ENCODE assay signal across 8 mouse cellular contexts in genomic region chr19:12002791-12003190, GRCm38 (mm10). TPM values are rescaled to one million over a fixed set of nuclear protein-coding genes. Genes with fewer than 3 reads are reported as not detected.
A peak's percentile ranks its signal among the peaks of the same experiment; 100 is the strongest.
DNase-seq lines count a peak whose midpoint lies in the region; ATAC-seq and TF ChIP-seq lines count a peak whose summit lies in the region.

No protein-coding gene starts in this region.

- H3K4me3 ChIP-seq in intestine, embryonic 14.5 days (ENCODE audit: low read depth, low read length) = peak overlapping the region; percentile 13; the same call in 1 of the 2 replicates
- no peak overlapping the region for H3K4me3 ChIP-seq in intestine, postnatal 0 days (ENCODE audit: low read depth, low read length)
- 0 out of 2 replicates have a peak overlapping the region, but pooled peaks have one; percentile 5 for H3K4me3 ChIP-seq in embryonic facial prominence, embryonic 11.5 days (ENCODE audit: low read depth, low read length)
- 0 out of 2 replicates have a peak overlapping the region, but pooled peaks have one; percentile 12 for H3K4me3 ChIP-seq in hindbrain, embryonic 12.5 days
- peak overlapping the region; percentile 12 for H3K4me3 ChIP-seq in midbrain, embryonic 13.5 days (replicated peaks)

- 54% methylated on average over 14 of the region's 14 CpGs for WGBS in intestine, embryonic 14.5 days
- WGBS in intestine, postnatal 0 days = 55% methylated on average over 14 of the region's 14 CpGs
- WGBS in embryonic facial prominence, embryonic 11.5 days = 48% methylated on average over 14 of the region's 14 CpGs
- 64% methylated on average over 14 of the region's 14 CpGs for WGBS in hindbrain, embryonic 12.5 days
- WGBS in midbrain, embryonic 13.5 days = 55% methylated on average over 14 of the region's 14 CpGs

- H3K9ac ChIP-seq in intestine, embryonic 14.5 days (ENCODE audit: low read length) = no peak overlapping the region
- H3K9ac ChIP-seq in intestine, postnatal 0 days (ENCODE audit: low read depth, low read length) = no peak overlapping the region
- no peak overlapping the region for H3K9ac ChIP-seq in embryonic facial prominence, embryonic 11.5 days (replicated peaks; ENCODE audit: low read length)
- no peak overlapping the region for H3K9ac ChIP-seq in hindbrain, embryonic 12.5 days
- no peak overlapping the region for H3K9ac ChIP-seq in midbrain, embryonic 13.5 days (replicated peaks)

- no peak for TF ChIP-seq CTCF in intestine, postnatal 0 days (IDR thresholded peaks at IDR 0.05; ENCODE audit: low read depth)

- intact Hi-C loops in left cerebral cortex, postnatal 4 days (cut with DNase I) = loop anchor here (10.0 kb wide), 1 partner anchor 792 kb away; the partner anchor contains the start of genes Lpxn and Zfp91

- peaks cover 8% of the 10 kb centered on the region for H3K4me1 ChIP-seq in intestine, embryonic 14.5 days (replicated peaks; ENCODE audit: control insufficient read depth, insufficient read depth, low read length)
- H3K4me1 ChIP-seq in intestine, postnatal 0 days (replicated peaks; ENCODE audit: control insufficient read depth, insufficient read depth, low read length) = no peaks in the 10 kb centered on the region
- H3K4me1 ChIP-seq in embryonic facial prominence, embryonic 11.5 days (ENCODE audit: control insufficient read depth, insufficient read depth, low read length) = no peaks in the 10 kb centered on the region
- peaks cover 12% of the 10 kb centered on the region for H3K4me1 ChIP-seq in hindbrain, embryonic 12.5 days
- peaks cover 23% of the 10 kb centered on the region for H3K4me1 ChIP-seq in midbrain, embryonic 13.5 days (replicated peaks)

- no peaks in the 10 kb centered on the region for H3K36me3 ChIP-seq in intestine, embryonic 14.5 days (ENCODE audit: control insufficient read depth, insufficient read depth, low read length)
- H3K36me3 ChIP-seq in intestine, postnatal 0 days (ENCODE audit: control insufficient read depth, insufficient read depth) = no peaks in the 10 kb centered on the region
- no peaks in the 10 kb centered on the region for H3K36me3 ChIP-seq in embryonic facial prominence, embryonic 11.5 days (replicated peaks; ENCODE audit: control insufficient read depth, insufficient read depth, low read depth, low read length)
- H3K36me3 ChIP-seq in hindbrain, embryonic 12.5 days = no peaks in the 10 kb centered on the region
- H3K36me3 ChIP-seq in midbrain, embryonic 13.5 days = no peaks in the 10 kb centered on the region

- no peak for DNase-seq in intestine, embryonic 14.5 days (ENCODE audit: low spot score)
- no peak for DNase-seq in embryonic facial prominence, embryonic 11.5 days (ENCODE audit: low spot score)
- no peak for DNase-seq in gastrocnemius, adult 8-10 months (ENCODE audit: low spot score in 2 of 2)
- no peak for DNase-seq in left cerebral cortex, postnatal 4 days

- ATAC-seq in intestine, embryonic 14.5 days (replicated peaks; ENCODE audit: low FRiP score, low TSS enrichment, low read depth) = no peak
- no peak for ATAC-seq in intestine, postnatal 0 days
- ATAC-seq in embryonic facial prominence, embryonic 11.5 days (replicated peaks; ENCODE audit: insufficient number of reproducible peaks, low FRiP score, low TSS enrichment, low read depth) = no peak
- ATAC-seq in hindbrain, embryonic 12.5 days (ENCODE audit: low FRiP score) = no peak
- no peak for ATAC-seq in midbrain, embryonic 13.5 days
- ATAC-seq in megakaryocyte-erythroid progenitor cell, adult 5-6 weeks (replicated peaks; ENCODE audit: low FRiP score, low TSS enrichment, poor library complexity, severe bottlenecking) = no peak

- no peaks in the 10 kb centered on the region for H3K9me3 ChIP-seq in intestine, embryonic 14.5 days (ENCODE audit: control insufficient read depth, low read length)
- no peaks in the 10 kb centered on the region for H3K9me3 ChIP-seq in intestine, postnatal 0 days (ENCODE audit: control insufficient read depth)
- no peaks in the 10 kb centered on the region for H3K9me3 ChIP-seq in embryonic facial prominence, embryonic 11.5 days (replicated peaks; ENCODE audit: control insufficient read depth, low read length)
- no peaks in the 10 kb centered on the region for H3K9me3 ChIP-seq in hindbrain, embryonic 12.5 days (replicated peaks)
- H3K9me3 ChIP-seq in midbrain, embryonic 13.5 days = no peaks in the 10 kb centered on the region

- no peaks in the 10 kb centered on the region for H3K27me3 ChIP-seq in intestine, embryonic 14.5 days (replicated peaks; ENCODE audit: control insufficient read depth, insufficient read depth, low read length)
- no peaks in the 10 kb centered on the region for H3K27me3 ChIP-seq in intestine, postnatal 0 days (replicated peaks; ENCODE audit: control insufficient read depth, insufficient read depth, low read length)
- H3K27me3 ChIP-seq in embryonic facial prominence, embryonic 11.5 days (ENCODE audit: control insufficient read depth, insufficient read depth, low read length) = no peaks in the 10 kb centered on the region
- H3K27me3 ChIP-seq in hindbrain, embryonic 12.5 days = no peaks in the 10 kb centered on the region
- H3K27me3 ChIP-seq in midbrain, embryonic 13.5 days = no peaks in the 10 kb centered on the region

- no peak overlapping the region for H3K27ac ChIP-seq in intestine, embryonic 14.5 days (ENCODE audit: low read depth)
- no peak overlapping the region for H3K27ac ChIP-seq in intestine, postnatal 0 days (ENCODE audit: low read depth, low read length)
- H3K27ac ChIP-seq in embryonic facial prominence, embryonic 11.5 days (replicated peaks; ENCODE audit: low read depth, low read length) = no peak overlapping the region
- no peak overlapping the region for H3K27ac ChIP-seq in hindbrain, embryonic 12.5 days
- H3K27ac ChIP-seq in midbrain, embryonic 13.5 days = no peak overlapping the region

- peak overlapping the region; percentile 42 for H3K4me2 ChIP-seq in intestine, embryonic 14.5 days (ENCODE audit: low read length)
- no peak overlapping the region for H3K4me2 ChIP-seq in intestine, postnatal 0 days (replicated peaks; ENCODE audit: low read depth)
- no peak overlapping the region for H3K4me2 ChIP-seq in embryonic facial prominence, embryonic 11.5 days (ENCODE audit: low read depth, low read length)
- H3K4me2 ChIP-seq in hindbrain, embryonic 12.5 days (replicated peaks) = peak overlapping the region; percentile 26
- peak overlapping the region; percentile 33 for H3K4me2 ChIP-seq in midbrain, embryonic 13.5 days (replicated peaks)

RNA-seq across cellular contexts. Expression of gene Osbp, which starts 37.0 kb away (rescaled TPM):
- polyA plus RNA-seq in intestine, embryonic 14.5 days (2014; fragmentation: Nextera tagmentation; extraction: Ambion mirVana) = 8.8 and 9.0 TPM in 2 replicates
- 6.2 and 6.9 TPM in 2 replicates for polyA plus RNA-seq in intestine, postnatal 0 days (2015; fragmentation: Nextera tagmentation; extraction: Ambion mirVana)
- 6.4 and 7.2 TPM in 2 replicates for polyA plus RNA-seq in embryonic facial prominence, embryonic 11.5 days (2014; fragmentation: Nextera tagmentation; extraction: Ambion mirVana)
- polyA plus RNA-seq in hindbrain, embryonic 12.5 days (2016; fragmentation: Nextera tagmentation; extraction: Ambion mirVana) = 5.4 and 5.5 TPM in 2 replicates
- polyA plus RNA-seq in midbrain, embryonic 13.5 days (2015; fragmentation: Nextera tagmentation; extraction: Ambion mirVana) = 3.9 and 4.1 TPM in 2 replicates
- 39.5 and 39.9 TPM in 2 replicates for total RNA-seq in megakaryocyte-erythroid progenitor cell, adult 5-6 weeks (2014; fragmentation: Nextera tagmentation)
- 28.8 and 29.0 TPM in 2 replicates for total RNA-seq in megakaryocyte-erythroid progenitor cell, adult 5-6 weeks (2017)
- 10 to 100 TPM; 56.3 to 63.9 (median 59.4) TPM for total RNA-seq in gastrocnemius, adult 8-10 months (2022)
- total RNA-seq in left cerebral cortex, postnatal 4 days (2021) = 10 to 100 TPM; 52.5 to 54.4 TPM

RNA-seq across cellular contexts. Expression of gene Olfr1423, which starts 38.3 kb away (rescaled TPM):
- polyA plus RNA-seq in intestine, embryonic 14.5 days (2014; fragmentation: Nextera tagmentation; extraction: Ambion mirVana) = not detected in 2 replicates
- polyA plus RNA-seq in intestine, postnatal 0 days (2015; fragmentation: Nextera tagmentation; extraction: Ambion mirVana) = not detected in 2 replicates
- polyA plus RNA-seq in embryonic facial prominence, embryonic 11.5 days (2014; fragmentation: Nextera tagmentation; extraction: Ambion mirVana) = not detected in 2 replicates
- polyA plus RNA-seq in hindbrain, embryonic 12.5 days (2016; fragmentation: Nextera tagmentation; extraction: Ambion mirVana) = 0.04 TPM in 1 of 2 replicates, not detected in the other
- polyA plus RNA-seq in midbrain, embryonic 13.5 days (2015; fragmentation: Nextera tagmentation; extraction: Ambion mirVana) = not detected in 2 replicates
- not detected in 2 replicates for total RNA-seq in megakaryocyte-erythroid progenitor cell, adult 5-6 weeks (2014; fragmentation: Nextera tagmentation)
- not detected in 2 replicates for total RNA-seq in megakaryocyte-erythroid progenitor cell, adult 5-6 weeks (2017)
- total RNA-seq in gastrocnemius, adult 8-10 months (2022) = not detected
- not detected for total RNA-seq in left cerebral cortex, postnatal 4 days (2021)

RNA-seq across cellular contexts. Expression of gene Olfr1424, which starts 59.7 kb away (rescaled TPM):
- polyA plus RNA-seq in intestine, embryonic 14.5 days (2014; fragmentation: Nextera tagmentation; extraction: Ambion mirVana) = 0.12 TPM in 1 of 2 replicates, not detected in the other
- not detected in 2 replicates for polyA plus RNA-seq in intestine, postnatal 0 days (2015; fragmentation: Nextera tagmentation; extraction: Ambion mirVana)
- polyA plus RNA-seq in embryonic facial prominence, embryonic 11.5 days (2014; fragmentation: Nextera tagmentation; extraction: Ambion mirVana) = not detected in 2 replicates
- polyA plus RNA-seq in hindbrain, embryonic 12.5 days (2016; fragmentation: Nextera tagmentation; extraction: Ambion mirVana) = not detected in 2 replicates
- not detected in 2 replicates for polyA plus RNA-seq in midbrain, embryonic 13.5 days (2015; fragmentation: Nextera tagmentation; extraction: Ambion mirVana)
- total RNA-seq in megakaryocyte-erythroid progenitor cell, adult 5-6 weeks (2014; fragmentation: Nextera tagmentation) = not detected in 2 replicates
- not detected in 2 replicates for total RNA-seq in megakaryocyte-erythroid progenitor cell, adult 5-6 weeks (2017)
- not detected for total RNA-seq in gastrocnemius, adult 8-10 months (2022)
- total RNA-seq in left cerebral cortex, postnatal 4 days (2021) = not detected

Comparison
In these comparisons a context has a peak if more than half of its experiments do, and no peak if none do; other contexts are left out.
1. H3K4me2 ChIP-seq: peak in intestine, embryonic 14.5 days (single experiment), hindbrain, embryonic 12.5 days (single experiment) and midbrain, embryonic 13.5 days (single experiment); none in intestine, postnatal 0 days (single experiment) and embryonic facial prominence, embryonic 11.5 days (single experiment).